Mouse (Mus musculus) CD4-positive helper T cell, adult 2 months (primary cell): ENCODE measurements at regions not wholly inside any gene's neighbourhood (a gene's known extent, or its start where the extent isn't known, plus 50 kb on each side); places are given as distances from the start of the nearest gene placed in this dataset.

ENCODE experiments used
- DNase-seq: peaks from one replicate; pipeline ENCODE4 v3.0.0-alpha.2; 2012; ENCODE audit warnings: low read depth, missing footprints, low spot score

DNA sequence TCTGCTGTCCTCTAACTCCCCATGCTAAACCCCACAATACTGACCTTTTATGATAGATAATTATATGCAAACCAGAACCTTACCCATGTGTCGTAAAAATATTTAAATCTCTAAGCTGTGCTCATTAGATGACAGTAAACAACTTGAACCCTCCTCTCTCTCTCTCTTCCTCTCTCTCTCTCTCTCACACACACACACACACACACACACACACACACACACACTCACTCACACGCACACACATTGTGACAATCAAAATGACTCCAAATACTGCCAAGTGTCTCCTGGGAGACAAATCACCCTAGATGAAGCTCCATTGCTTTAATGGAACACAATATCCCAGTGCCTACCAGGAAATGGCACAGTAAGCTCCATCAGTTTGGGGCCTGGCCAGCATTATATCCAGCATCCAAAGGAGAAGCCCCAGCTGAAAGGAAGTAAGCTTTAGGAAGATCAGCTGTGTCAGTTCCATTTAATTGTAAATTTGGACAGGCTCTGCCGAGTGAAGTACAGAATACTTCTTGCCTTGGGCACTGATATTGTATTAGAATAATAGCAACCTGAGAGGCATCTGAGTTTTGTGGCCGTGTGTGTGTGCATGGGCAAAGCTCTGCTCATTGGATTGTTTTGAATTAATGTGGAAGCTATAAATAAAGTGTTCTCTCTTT, 220.7 kb downstream of the Fam84b start:
- no peak for DNase-seq

DNA sequence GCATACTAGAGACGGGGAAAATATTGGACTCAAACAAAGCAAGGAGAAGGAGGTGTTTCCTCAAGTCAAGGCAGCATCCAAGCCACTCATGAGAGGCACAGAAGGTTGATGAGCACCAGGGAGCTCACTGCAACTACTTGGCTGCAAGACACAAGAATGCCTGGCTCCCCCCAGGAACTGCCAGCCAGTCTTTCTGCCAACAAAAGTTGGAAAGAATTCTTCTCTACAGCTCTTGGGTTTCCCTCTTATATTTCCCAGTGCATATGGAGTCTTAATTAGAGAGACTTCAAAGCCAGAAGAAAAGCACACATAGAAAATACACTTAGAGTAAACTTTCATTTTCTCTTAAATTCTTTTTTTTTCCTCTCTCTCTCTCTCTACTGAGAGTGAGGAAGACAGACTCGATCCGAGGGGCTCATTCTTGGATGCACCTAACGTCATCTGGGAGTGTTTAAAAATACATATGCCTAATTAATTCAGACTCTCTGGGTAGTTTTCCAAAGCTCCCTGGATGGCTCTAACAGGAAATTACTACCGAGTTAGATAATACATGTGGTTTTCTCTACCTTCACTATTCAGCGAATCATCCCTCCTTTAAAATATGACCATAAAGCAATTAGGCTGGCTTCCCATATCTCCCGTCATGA, 222.7 kb downstream of the Fam84b start:
- DNase-seq, result no peak

DNA sequence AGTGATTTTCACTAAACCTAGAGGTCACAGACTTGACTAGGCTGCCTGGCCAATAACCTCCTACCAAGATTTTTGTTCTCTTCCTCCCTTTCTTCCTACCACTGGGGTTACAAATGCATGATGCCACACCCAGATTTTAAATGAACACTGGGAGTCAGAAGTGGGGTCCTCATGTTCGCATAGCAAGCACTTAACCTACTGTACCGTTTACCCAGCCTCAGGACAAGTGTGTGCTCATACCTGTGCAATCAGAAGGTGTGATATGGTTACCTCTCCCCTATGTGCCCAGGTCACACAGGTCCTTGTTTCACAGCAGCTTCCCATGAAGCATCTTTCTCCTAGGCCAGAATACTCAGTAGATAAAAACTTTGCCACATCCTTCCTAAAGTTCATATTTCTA, 234.8 kb downstream of the Fam84b start:
- no peak for DNase-seq

DNA sequence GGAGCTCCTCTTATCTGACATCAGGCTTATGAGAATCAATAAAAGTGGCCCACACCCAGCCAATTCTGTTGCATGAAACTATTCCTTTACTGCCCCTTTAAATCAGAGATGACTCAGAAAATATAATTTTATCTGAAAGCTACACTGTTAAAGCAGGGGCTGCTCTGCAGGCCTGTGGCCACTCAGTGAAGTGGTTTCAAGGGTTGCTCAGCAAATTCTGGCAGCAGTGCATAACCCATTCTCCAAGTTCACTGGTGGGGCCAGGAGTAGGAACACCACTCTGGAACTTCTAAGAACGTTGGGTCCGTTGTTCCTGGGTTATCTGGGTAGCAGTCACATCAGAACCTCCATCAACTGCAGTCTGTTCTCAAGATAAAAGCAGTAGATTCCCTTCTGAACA, 236.2 kb downstream of the Fam84b start:
- no peak for DNase-seq

DNA sequence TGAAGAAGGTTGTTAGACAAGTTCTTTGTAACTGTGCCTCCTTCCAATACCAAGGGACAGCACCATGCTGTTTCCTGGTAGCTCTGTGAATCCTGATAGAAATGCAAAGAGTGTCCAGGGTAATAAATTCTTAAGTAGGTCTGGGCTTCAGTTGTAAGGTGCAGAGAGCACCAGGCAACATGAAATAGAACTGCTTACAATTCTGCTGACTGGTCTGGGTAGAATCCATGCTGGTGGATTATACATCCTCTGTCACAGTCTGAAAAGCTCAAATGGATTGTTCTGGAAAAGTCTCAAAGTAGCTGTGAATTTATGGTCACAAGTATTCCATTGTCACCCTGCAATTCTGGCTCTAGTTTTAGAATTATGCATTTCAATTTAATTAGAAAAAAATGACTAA, 251.7 kb downstream of the Fam84b start:
- no peak for DNase-seq

DNA sequence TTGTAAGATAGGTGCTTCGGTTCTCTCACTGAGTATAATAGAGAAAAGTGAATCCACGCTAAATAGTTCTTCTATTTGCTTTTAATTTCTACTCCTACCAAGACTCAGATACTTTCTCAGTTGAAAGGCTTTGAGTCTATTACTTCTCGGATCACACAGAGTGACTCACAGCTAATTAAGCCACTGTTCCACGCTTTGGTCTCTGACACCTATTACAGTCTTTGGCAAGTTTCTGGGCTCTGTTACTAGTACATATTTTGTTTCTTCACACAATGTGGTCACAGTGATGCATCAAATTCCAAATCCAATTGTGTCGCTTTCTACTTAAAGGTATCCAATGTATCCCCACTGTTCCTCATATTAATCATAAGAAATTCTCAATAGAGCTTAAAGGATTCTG, 276.5 kb downstream of the Fam84b start:
- no peak for DNase-seq

DNA sequence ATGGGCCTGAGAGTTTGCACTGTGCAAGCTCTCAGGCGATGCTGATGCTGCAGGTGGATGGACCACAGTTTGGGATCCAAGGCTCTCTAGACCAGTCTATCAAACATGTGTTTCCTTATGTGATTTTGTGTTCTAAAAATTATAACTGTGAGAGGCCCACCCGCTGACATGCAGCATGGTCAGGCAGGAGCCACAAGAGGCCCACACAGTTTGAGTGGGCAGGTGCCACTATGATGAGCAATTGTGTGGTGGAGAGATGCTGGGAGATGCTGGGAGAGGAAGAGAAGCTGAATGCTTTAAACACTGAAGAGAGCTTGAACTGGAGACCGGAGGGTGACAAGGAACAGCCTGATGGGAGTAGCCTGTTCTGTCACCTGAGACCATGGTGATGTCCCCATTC, 287.3 kb downstream of the Fam84b start:
- DNase-seq, result no peak

DNA sequence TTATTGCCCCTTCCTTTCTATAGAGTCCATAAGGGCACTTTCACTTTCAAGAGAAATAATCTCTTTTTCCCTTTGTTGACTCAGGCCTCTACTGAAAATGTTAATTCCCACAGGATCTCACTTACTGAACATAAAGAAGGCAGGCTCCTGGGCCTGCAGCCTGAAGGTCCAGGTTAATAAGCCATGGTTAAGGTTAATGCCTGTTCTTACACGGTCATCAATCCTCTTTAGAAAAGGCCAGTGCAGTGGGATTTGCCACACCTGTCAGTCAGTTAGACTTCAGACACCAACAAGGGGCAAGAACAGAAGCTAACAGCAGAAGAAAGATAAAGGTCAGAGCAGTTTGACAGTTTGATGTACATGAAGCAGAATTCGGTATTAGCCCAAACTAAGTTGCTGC, 288.6 kb downstream of the Fam84b start:
- DNase-seq, result no peak

DNA sequence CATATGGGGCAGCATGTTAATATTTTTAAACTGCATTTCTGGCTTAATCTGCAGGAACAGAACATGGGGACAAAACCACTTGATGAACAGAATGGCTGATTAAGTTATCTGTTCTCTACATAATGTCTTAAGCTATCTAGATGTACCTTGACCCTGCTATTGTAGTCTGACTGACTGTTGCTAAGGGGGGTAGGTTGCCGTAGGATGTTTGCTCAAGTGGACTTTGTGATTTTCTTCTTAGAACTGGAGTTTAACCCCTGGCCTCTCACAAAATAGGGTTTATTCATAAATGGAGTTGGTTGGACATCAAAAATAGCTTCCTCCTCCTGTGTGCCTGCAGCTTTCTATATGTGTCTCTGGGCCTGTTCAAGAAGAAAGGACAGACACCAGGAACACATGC, 292.9 kb downstream of the Fam84b start:
- DNase-seq, result no peak

DNA sequence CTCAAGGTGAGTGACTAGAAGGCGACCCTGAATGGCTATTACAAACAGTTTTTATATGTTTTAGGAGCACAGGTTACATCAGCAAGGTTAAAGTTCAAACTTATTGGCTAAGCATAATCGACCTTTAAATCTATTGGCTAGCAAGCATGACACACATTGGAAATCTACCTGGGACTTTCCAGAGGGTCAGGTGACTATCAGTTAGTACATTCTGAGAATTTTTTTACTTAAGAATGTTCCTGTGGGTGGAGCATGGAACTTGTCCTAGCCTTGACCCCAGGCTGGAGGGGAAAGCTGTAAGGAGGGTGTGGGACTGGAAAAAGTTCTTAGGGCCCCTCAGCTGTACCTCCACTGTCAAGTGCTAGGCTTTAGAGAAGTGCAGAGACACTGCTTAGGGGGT, 297.9 kb downstream of the Fam84b start:
- DNase-seq, result no peak

DNA sequence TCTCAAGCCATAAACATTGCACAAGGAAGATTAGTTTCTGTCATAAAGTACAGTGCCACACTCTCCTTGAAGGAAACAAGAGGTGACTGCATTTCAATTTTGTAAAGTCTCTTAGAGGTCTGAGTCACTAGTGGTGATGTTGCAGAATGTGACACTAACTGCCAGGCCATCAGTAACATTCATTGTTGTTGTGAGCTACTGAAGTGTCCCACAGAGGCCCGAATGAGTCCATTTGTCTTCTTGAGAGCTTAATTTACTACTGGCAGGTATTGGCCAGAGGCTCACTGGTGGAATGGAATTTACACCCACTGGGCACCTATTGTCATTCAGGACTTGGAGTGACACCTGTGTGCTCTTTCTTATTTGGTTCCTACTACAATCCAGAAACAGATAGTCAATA, 299.0 kb downstream of the Fam84b start:
- DNase-seq, result no peak

DNA sequence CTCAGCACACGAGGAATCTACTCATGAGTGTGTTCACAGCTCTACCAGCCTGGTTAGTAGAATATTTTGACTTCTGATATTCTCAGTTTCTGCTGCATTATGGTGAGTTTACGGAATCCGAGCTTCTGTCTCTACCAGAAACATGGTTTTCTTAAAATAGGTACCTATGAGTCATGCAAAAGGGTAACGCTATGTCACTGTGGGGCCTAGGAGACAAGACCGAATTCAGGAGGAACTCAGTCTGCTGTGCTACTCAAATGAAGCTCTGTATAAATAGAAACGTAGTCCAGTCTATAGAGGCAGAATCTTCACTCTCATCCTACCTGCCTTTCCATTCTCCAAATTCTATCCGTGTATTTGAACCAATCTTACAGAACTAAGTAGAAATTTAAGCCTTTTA, 305.5 kb downstream of the Fam84b start:
- DNase-seq, result no peak

DNA sequence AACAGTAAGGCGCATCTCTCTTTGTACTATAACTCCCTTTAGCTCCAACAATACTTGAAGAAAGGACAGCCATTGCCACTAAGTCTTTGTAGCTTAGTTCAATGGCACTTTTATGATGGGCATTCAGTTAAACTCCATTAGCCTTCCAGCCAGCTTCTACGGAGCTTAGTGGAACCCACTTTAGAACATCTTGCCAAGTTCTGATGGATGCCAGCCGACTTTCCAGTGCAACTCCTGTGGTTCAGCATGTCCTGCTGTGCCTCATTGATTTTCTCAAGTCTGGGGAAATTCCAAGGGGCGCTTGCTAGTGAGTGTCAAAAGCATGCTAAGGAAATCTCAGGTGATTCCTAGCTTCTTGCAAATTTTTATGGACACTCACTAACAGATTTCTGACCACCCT, 316.4 kb downstream of the Fam84b start:
- no peak for DNase-seq

DNA sequence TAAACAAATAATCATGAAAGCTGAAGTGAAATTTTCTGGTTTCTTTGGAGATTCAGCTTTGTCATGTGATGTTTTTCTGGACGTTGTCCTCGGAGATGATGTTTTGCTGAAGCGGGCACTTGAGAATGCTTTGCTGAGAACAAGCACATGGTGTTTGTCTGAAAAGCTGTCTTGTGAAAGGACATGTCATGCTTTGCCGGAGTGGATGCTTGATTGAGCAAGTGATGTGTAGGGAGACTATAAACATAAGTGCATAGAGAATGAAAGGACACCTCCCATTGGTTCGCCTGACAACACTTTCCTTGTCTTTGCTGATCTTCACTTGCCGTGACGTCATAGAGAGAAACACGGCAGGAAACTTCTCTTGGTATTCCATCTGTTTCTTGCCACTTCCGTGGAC, 318.9 kb downstream of the Fam84b start:
- no peak for DNase-seq

DNA sequence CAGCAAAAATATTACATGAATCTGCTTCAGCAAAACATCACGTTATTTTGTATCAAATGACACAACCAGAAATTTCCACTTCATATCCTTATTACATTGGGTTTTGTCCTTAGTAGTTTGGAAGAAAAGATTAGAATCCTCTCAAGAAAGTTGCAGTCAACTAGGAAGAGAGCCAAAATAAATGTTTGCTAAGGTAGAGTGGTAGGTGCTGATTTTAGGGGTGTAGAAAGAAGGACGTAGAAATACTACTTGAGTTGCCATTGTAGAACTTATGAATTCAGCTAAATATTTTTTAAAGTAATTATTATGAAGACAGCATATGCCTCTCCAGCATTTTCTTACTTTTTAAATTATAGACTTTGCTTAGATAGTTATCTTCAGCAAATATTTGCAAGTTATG, 336.8 kb downstream of the Fam84b start:
- DNase-seq, result no peak

DNA sequence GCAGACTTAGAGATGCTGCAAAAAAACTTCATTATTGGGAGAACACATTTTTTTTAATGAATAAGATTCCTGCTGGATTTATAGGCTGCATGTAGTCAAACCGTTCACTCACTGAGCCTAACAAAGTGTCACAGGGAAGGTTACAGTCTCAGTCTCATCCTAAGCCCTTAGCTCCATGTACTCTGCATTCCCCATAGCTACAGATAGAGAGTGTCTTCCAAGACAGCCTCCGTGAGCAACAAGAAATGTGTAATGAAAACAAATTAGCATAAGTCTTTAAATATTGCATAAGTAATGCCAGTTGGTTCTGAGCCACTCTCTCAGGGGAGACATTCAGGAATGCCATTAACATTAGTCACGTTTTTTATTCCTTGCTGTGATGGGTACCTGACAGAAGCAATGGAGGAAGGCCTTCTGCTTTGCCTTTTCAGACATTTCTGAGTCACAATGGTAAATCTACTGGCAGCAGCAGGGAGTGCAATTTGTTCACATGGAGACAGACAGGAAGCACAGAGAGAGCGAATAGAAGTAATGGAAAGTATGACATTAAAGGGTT, 376.7 kb downstream of the Fam84b start:
- DNase-seq, result no peak

DNA sequence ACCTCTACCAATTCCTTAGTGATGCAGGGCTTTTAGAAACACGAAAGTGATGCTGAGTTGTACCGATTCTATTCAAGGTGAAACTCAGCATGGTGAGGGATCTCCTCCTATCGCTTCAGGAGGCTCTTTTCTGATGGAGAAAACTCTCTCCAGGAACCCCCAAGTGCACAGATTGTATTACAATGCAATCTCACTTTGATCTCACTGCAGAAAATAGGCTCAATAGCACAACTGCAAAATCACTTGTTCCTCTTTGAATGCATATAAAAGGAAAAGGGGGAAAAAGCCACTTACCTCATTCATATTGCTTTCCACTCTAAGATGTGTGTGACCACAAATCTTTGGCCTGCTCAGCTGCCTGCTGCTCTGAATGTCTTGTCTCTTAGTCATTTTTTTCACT, 378.5 kb downstream of the Fam84b start:
- DNase-seq, result no peak

DNA sequence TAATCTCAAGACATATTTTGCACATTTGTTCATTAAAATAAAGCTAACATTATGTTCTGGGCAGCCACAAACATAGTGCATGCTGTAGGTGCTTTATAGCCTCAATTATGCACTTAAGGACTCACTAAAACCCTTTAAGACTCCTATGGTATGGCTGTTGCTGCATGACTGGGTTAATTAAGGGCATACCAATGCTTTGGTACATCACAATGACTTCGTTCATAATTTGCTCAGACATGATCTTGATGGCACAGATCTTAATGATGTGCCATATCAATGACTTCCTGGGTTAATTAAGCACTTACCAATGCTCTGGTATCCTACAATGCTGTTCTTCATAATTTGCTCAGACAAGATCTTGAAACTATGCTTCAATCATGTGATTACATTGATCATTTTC, 415.5 kb upstream of the 4933412E24Rik start:
- no peak for DNase-seq

DNA sequence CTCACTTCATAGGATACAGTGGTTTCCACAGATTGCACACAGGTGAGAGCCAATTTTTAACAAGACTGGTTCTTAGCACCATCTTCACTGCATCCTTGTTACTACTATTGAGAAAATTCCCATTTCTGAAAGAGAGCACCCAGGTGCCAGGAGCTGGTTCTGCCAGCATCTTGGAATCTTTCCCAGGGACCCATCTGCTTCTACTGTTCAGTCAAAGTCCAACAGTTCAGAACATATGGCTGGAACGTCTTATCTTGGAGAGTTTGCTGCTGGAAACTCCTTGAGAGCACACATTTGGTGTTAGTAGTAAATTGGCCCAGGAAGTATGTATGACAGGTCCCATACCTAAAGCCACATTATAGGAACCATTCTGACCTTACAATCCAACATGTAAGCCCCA, 402.7 kb upstream of the 4933412E24Rik start:
- DNase-seq, result no peak

DNA sequence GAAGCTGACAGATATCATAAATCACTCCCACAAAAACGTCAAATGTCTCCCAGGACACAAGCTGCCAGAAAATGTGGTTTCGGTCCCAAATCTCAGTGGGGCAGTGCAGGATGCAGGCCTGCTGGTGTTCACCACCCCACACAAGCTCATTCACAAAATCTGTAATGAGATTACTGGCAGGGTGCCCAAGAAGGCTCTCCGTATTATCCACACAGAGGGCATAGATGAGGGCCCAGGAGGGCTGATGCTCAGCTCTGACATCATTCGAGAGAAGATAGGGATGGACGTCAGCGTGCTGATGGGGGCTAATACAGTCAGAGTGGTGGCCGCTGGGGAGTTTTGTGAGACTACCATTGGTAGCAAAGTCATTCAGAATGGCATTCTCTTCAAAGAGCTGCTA, 375.9 kb upstream of the 4933412E24Rik start:
- no peak for DNase-seq

DNA sequence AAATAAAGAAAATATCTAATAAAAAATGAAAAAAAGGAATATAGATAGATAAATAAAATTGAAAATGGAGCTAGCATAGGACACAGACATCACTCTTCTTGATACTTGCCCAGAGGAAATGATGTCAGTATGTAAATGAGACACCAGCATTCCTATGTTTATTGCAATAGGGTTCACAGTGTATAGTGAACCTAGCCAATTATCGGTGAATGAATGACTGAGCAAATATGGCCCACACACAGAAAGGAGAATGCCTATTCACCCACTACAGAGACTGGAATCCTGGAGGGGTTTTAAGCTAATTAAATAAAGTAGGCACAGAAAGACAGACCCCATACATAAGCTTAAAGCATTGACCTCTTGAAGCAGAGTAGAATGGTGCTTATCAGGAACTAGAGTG, 373.9 kb upstream of the 4933412E24Rik start:
- DNase-seq, result no peak

DNA sequence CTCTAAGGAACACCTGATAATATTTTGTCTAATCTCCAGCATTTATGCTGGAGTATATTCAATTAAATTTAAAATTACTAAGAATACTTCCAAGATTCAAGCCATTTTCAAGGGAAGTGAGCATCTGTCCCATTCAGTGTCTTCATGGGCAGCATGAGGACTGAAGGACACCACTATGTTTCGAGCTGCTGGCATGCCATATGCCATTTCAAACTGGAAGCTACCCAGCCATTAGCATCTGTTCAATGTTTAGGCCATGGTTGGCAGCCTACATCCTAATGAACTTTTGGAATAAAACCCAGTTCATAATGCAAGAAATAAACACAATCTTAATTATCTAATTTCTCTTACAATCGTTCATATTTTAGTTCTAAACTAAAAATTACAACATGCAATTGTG, 371.5 kb upstream of the 4933412E24Rik start:
- no peak for DNase-seq
